Mouse (Mus musculus): ENCODE measurements around the gene Eif4e2. TPM values are rescaled to one million over a fixed set of nuclear protein-coding genes. Genes with fewer than 3 reads are reported as not detected.

Gene Eif4e2
- polyA plus RNA-seq, 1 experiment from 2014 or later: 99.0 TPM

GRCm38 (mm10) chr1:87276056-87276455 lies 62.3 kb downstream of the Eif4e2 start:
- 26% methylated on average over 2 of the region's 2 CpGs for WGBS
- no peak overlapping the region for H3K4me3 ChIP-seq
- H3K27me3 ChIP-seq: no peaks in the 10 kb centered on the region
- no peaks in the 10 kb centered on the region for H3K36me3 ChIP-seq
- no peak for ATAC-seq (replicated peaks; ENCODE audit: insufficient number of reproducible peaks, insufficient read depth, low FRiP score, low read depth)
- no peak overlapping the region for H3K4me2 ChIP-seq
- peaks cover 17% of the 10 kb centered on the region for H3K4me1 ChIP-seq (replicated peaks)
- H3K9me3 ChIP-seq (replicated peaks): no peaks in the 10 kb centered on the region
- H3K9ac ChIP-seq: no peak overlapping the region
- no peak overlapping the region for H3K27ac ChIP-seq

- Histone ChIP-seq H3K4me2 (no peak overlapping the region), H3K9me3 (replicated peaks) (no peaks in the 10 kb centered on the region), H3K36me3 (no peaks in the 10 kb centered on the region), H3K4me1 (replicated peaks) (peaks cover 3% of the 10 kb centered on the region; the same call in 1 of the 2 replicates), H3K27me3 (no peaks in the 10 kb centered on the region), H3K4me3 (no peak overlapping the region), H3K27ac (no peak overlapping the region), H3K9ac (no peak overlapping the region)
- WGBS: 74% methylated on average over 5 of the region's 5 CpGs
- ATAC-seq (replicated peaks; ENCODE audit: insufficient number of reproducible peaks, insufficient read depth, low FRiP score, low read depth): no peak
Observed at GRCm38 (mm10) chr1:87280281-87280680, 66.6 kb downstream of the Eif4e2 start.

- no peak overlapping the region for H3K27ac ChIP-seq
- peak overlapping the region; percentile 50 for H3K4me2 ChIP-seq
- H3K36me3 ChIP-seq: no peaks in the 10 kb centered on the region
- peaks cover 3% of the 10 kb centered on the region; the same call in 1 of the 2 replicates for H3K4me1 ChIP-seq (replicated peaks)
- ATAC-seq (replicated peaks; ENCODE audit: insufficient number of reproducible peaks, insufficient read depth, low FRiP score, low read depth): no peak
- H3K9ac ChIP-seq: no peak overlapping the region
- H3K9me3 ChIP-seq (replicated peaks): no peaks in the 10 kb centered on the region
- peak overlapping the region; percentile 20 for H3K4me3 ChIP-seq
- no peaks in the 10 kb centered on the region for H3K27me3 ChIP-seq
- 29% methylated on average over 20 of the region's 20 CpGs for WGBS
Observed at GRCm38 (mm10) chr1:87281599-87282412, 68.1 kb downstream of the Eif4e2 start.

- 68% methylated on average over 6 of the region's 6 CpGs for WGBS
- ATAC-seq (replicated peaks; ENCODE audit: insufficient number of reproducible peaks, insufficient read depth, low FRiP score, low read depth): no peak
- no peak overlapping the region for H3K27ac ChIP-seq
- H3K36me3 ChIP-seq: no peaks in the 10 kb centered on the region
- no peaks in the 10 kb centered on the region for H3K9me3 ChIP-seq (replicated peaks)
- no peak overlapping the region for H3K4me2 ChIP-seq
- H3K27me3 ChIP-seq: no peaks in the 10 kb centered on the region
- H3K4me3 ChIP-seq: no peak overlapping the region
- H3K9ac ChIP-seq: no peak overlapping the region
- H3K4me1 ChIP-seq (replicated peaks): peaks cover 3% of the 10 kb centered on the region; the same call in 1 of the 2 replicates
Observed at GRCm38 (mm10) chr1:87282413-87282788, 68.7 kb downstream of the Eif4e2 start.

GRCm38 (mm10) chr1:87283410-87283960 lies 69.8 kb downstream of the Eif4e2 start:
- H3K9me3 ChIP-seq (replicated peaks): no peaks in the 10 kb centered on the region
- H3K9ac ChIP-seq: no peak overlapping the region
- H3K36me3 ChIP-seq: no peaks in the 10 kb centered on the region
- H3K4me1 ChIP-seq (replicated peaks): peaks cover 3% of the 10 kb centered on the region; the same call in 1 of the 2 replicates
- no peak overlapping the region for H3K4me3 ChIP-seq
- H3K27ac ChIP-seq: no peak overlapping the region
- 77% methylated on average over 10 of the region's 10 CpGs for WGBS
- no peak for ATAC-seq (replicated peaks; ENCODE audit: insufficient number of reproducible peaks, insufficient read depth, low FRiP score, low read depth)
- H3K4me2 ChIP-seq: no peak overlapping the region
- H3K27me3 ChIP-seq: no peaks in the 10 kb centered on the region

GRCm38 (mm10) chr1:87287105-87287504 lies 73.4 kb downstream of the Eif4e2 start:
- Histone ChIP-seq H3K9ac (no peak overlapping the region), H3K36me3 (no peaks in the 10 kb centered on the region), H3K27me3 (no peaks in the 10 kb centered on the region), H3K4me1 (replicated peaks) (peaks cover 3% of the 10 kb centered on the region; the same call in 1 of the 2 replicates), H3K4me3 (no peak overlapping the region), H3K4me2 (no peak overlapping the region), H3K27ac (no peak overlapping the region), H3K9me3 (replicated peaks) (no peaks in the 10 kb centered on the region)
- no peak for ATAC-seq (replicated peaks; ENCODE audit: insufficient number of reproducible peaks, insufficient read depth, low FRiP score, low read depth)
- WGBS: 64% methylated on average over 2 of the region's 2 CpGs

Other genes starting within 250 kb of the Eif4e2 start
- gene Alppl2, start 124.0 kb upstream of the Eif4e2 start, polyA plus RNA-seq (2015; fragmentation: Nextera tagmentation; extraction: Ambion mirVana): not detected in 2 replicates
- gene Alpi, start 112.3 kb upstream of the Eif4e2 start, polyA plus RNA-seq (2015; fragmentation: Nextera tagmentation; extraction: Ambion mirVana): not detected in 2 replicates
- not detected in 2 replicates for gene Akp3, start 88.9 kb upstream of the Eif4e2 start, polyA plus RNA-seq (2015; fragmentation: Nextera tagmentation; extraction: Ambion mirVana)
- gene Ecel1, start 57.4 kb upstream of the Eif4e2 start, polyA plus RNA-seq (2015; fragmentation: Nextera tagmentation; extraction: Ambion mirVana): 0.83 and 5.1 TPM in 2 replicates
- gene Prss56, start 30.6 kb upstream of the Eif4e2 start, polyA plus RNA-seq (2015; fragmentation: Nextera tagmentation; extraction: Ambion mirVana): 0.05 and 0.08 TPM in 2 replicates
- gene Chrnd, start 23.3 kb upstream of the Eif4e2 start, polyA plus RNA-seq (2015; fragmentation: Nextera tagmentation; extraction: Ambion mirVana): not detected in 2 replicates
- 1.1 and 1.4 TPM in 2 replicates for gene Chrng, start 9.3 kb upstream of the Eif4e2 start, polyA plus RNA-seq (2015; fragmentation: Nextera tagmentation; extraction: Ambion mirVana)
- gene Efhd1, start 50.4 kb downstream of the Eif4e2 start, polyA plus RNA-seq (2015; fragmentation: Nextera tagmentation; extraction: Ambion mirVana): 0.23 and 1.6 TPM in 2 replicates
- 30.8 and 34.9 TPM in 2 replicates for gene Gigyf2, start 113.1 kb downstream of the Eif4e2 start, polyA plus RNA-seq (2015; fragmentation: Nextera tagmentation; extraction: Ambion mirVana)
- gene Kcnj13, start 180.8 kb downstream of the Eif4e2 start, polyA plus RNA-seq (2015; fragmentation: Nextera tagmentation; extraction: Ambion mirVana): 0.35 and 0.62 TPM in 2 replicates